Mouse (Mus musculus) lung, adult 18-20 months (tissue): ENCODE data around the gene Sparcl1.

ENCODE experiments used
- DNase-seq, 2 experiments: peaks; one replicate each; pipeline ENCODE4 v3.0.0; 2022; ENCODE audit warnings: mixed read lengths in 2 of 2

Gene Sparcl1

GRCm38 (mm10) chr5:104110171-104110920, 3.2 kb downstream of the Sparcl1 start:
- DNase-seq = no peak

GRCm38 (mm10) chr5:104109516-104109915, 4.0 kb downstream of the Sparcl1 start:
- DNase-seq = no peak

- no peak for DNase-seq
Measured at GRCm38 (mm10) chr5:104108879-104109369, 4.6 kb downstream of the Sparcl1 start.

DNA sequence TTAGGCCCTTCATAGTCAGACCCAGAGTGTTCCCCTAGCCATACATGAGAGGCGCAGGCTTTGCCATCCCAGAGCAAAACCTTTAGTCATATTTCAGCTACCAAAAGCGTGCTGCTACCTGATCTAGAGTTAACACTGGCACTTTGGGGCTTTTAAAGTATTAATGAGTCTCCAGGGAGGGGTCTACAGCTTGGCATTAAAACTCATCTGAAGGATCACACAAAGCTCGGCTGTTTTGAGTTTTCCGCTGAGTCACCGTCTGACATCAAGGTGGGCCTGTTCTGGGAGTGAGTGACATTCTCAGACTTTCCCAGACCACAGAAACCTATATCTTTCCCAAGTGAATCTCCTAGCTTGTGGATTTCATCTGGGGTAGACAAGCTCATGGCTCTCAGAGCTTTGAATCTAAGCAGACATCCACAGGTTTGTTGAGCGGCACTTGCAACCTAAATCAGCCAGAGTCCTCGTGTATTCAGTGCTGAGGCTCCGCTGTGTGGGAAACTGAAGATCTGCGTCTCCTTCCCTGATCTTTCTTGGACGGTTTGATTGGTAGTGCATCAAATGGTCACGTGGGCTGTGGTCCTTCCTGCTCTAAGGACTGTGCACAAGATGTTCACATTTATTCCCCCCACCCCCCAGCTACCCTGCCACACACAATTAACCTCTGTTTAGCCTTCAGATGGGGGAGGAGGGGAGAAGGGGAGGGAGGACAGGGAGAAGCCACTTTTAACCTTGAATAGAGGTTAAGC, 5.2 kb downstream of the Sparcl1 start:
- DNase-seq = no peak

DNA sequence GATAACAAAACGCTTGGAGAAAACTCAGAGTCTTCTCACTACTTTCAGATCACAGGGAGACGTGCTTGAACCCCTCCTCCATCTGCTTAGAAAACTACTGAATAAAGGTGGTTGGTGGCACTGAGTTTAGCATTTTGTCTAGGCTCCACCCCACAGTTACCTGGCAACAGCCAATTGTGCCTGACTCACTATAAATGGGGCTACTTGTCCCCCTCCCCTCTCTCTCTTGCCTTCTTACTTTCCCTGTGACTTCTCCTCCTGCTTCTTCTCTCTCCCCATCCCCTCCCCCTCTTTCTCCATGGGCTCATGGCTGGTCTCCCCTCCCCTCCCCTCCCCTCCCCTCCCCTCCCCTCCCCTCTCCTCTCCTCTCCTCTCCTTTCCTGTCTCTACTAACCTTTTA, 9.4 kb downstream of the Sparcl1 start:
- DNase-seq = no peak

- no peak for DNase-seq
Measured at GRCm38 (mm10) chr5:104103171-104103570, 10.4 kb downstream of the Sparcl1 start.

DNA sequence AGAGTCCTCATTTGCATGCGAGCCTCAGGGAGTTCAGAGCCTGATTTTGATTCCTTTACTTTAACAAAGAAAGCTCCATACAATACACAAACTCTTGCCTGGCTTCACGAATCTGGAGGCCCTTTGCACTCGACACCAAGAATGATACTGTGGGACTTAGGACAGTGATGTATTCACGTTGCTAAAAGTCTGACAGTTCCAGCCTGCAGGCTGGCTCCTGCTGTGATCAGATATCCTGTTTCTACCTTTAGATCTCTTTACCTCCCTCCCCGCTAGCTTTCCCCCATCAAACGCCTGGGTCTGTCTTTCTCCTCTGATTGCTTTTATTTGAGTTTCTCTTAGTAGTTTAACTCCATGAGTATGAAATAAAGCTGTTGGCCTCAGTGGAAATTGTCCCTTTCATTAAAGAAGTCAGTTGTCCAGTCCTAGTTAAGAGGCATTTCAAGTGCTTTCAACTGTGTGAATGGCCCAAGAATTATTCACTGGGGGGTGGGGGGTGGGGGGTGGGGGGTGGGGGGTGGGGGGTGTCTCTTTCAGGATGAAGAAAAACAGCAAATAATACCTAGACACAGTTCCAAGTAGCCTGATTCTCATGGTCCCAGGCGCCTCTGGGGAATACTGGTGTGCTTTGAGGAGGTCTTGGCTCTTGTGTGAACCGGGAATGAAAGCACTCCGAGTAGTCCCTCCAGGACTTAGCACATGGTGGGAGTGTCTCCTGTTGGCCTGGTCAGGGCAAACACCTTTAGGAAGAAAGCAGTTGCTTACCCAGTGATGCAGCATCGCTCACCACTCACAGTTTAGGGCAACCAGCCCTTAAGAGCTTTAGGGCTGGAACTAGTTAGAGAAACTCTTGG, 11.6 kb downstream of the Sparcl1 start:
- no peak for DNase-seq

GRCm38 (mm10) chr5:104096078-104096938, 17.2 kb downstream of the Sparcl1 start:
- peak; percentile 27 to 60 for DNase-seq

DNA sequence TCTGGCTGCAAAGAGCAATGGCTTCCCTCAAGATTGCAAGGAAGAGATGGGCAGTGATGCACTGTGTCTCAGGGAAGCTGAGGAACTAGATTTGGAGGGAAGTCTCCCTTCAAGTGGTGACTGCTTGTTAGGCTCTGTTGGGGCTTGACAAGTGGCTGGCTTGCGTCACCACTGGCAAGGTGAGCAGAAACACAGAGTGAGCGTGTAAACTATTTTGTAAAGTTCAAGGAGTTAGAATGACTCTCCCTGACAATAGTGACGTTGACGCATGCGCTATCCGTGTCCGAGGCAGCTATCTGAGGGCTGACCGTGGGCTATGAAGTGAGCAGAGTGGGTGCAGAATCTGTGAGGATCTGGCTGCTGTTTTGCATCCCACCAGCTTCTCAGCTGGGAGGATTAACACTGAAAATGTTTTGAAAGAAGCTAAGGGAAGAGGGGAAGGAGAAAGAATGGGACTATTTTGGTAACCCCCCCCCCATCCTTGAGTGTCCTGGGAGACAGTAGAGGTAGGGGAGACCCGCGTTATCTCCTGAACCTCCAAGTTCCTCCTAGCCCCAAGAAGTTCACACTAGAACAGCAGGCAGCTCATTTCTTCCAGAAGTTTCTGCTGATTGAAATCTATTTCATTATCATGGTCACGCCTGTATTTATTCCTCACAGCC, 18.0 kb downstream of the Sparcl1 start:
- peak; percentile 76 to 82 for DNase-seq

- DNase-seq = no peak
Measured at GRCm38 (mm10) chr5:104089751-104090150, 23.8 kb downstream of the Sparcl1 start.

GRCm38 (mm10) chr5:104085366-104085765, 28.2 kb downstream of the Sparcl1 start:
- DNase-seq = no peak

DNA sequence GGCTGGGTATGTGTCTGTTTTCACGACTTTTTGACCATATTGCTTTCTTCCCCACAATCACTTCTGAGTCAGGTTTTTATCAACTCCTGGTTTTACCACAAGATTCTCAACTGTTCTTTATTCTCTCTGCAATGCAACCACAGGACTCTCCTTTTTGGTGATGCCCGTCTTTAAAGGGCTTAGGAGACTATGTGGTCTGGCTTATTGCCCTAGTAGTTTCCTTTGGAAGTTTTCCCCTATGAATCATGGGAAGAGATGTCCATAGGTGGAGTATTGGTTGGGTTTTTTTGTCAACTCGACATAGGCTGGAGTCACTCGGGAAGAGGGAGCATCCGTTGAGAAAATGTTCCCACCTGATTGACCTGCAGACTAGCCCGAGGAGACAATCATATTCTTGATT, 32.8 kb downstream of the Sparcl1 start:
- DNase-seq = no peak

GRCm38 (mm10) chr5:104077508-104077907, 36.0 kb downstream of the Sparcl1 start, which contains the start of gene Gm17660:
TSS of gene Gm17660 (minus strand) at chr5:104077608.
- no peak for DNase-seq

- DNase-seq = no peak
Measured at GRCm38 (mm10) chr5:104076361-104076760, 37.2 kb downstream of the Sparcl1 start.

- peak; percentile 53 to 64 for DNase-seq
Measured at GRCm38 (mm10) chr5:104074388-104074787, 39.1 kb downstream of the Sparcl1 start.

GRCm38 (mm10) chr5:104073602-104074001, 39.9 kb downstream of the Sparcl1 start:
- no peak for DNase-seq

GRCm38 (mm10) chr5:104072272-104072886, 41.2 kb downstream of the Sparcl1 start:
- DNase-seq = no peak

DNA sequence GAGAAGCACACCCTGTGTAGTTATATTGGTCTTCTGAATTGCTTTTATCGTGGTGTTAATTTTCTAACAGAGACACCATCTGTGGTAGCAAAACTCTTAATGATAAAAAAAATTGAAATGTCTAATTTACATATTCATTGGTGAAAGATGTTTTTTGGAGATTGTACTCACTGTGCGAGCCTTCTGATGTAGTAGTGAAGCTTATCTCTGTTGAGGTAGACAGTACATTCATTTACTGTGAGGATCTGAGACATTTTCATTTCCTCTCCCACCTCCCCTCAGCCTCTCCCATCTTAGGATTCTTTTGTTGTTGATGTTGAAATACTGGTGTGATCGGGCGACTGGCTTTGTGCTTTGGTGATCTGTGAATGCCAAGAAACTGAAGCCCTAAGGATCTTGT, 42.5 kb downstream of the Sparcl1 start:
- DNase-seq = no peak

DNA sequence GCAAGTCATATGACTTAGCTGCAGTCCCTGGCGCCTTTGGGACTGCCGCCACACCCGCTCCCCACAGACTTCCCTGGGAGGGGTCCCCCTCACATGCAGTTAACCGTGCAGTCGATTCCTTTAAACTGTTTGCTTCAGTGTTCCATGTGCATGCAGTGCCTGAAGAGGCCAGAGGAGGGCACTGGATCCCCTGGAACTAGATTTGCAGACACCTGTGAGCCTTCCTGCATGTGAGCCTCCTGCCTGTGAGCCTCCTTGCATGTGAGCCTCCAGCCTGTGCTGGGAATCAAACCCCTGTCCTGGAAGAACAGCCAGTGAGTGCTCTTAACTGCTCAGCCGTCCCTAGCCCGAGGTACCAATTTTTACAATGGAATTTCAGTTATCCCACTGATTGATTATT, 44.8 kb downstream of the Sparcl1 start:
- no peak for DNase-seq

DNA sequence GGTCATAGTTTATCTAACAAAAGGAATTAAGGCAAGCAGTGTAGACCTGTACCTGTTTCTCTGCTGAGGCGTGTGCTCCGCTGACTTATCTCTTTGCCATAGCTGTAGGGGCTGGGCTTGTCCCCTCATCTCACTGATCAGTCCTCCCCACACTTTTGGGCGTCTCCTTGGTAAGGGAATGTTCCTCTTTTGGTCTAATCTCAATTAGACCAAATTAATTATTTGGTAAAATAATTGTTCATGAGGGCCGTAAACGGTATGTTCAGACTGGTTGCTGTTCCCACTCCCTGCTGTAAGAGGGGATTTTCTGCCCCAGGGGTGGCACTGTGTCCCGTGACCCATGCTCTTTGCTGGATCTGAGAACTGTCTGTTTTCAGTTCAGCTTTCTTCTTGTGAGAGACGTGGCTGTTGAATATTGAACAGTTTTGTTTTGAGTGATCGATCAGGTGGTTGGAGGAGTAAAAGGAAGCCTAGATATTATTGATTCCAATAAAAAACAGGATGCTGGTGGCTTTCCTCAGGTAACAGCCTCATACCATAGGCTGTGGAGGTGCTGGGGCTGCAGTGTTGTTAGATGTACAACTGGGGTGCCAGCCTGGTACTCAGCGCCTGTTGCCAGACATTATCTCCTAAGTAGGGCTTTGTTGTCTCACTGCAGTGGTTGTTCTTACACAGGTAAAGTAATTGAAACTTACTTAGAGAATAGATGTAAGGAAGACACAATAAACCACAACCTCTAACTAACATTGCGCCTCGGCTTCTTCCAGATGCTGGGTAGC, 50.6 kb downstream of the Sparcl1 start:
- no peak for DNase-seq
